Mouse (Mus musculus) MEL (cell line): ENCODE measurements around the gene Slc17a5.

Source experiments
- CHD1 ChIP-seq: IDR thresholded peaks from 2 replicates; pipeline ENCODE4 v1.6.1; 2012; ENCODE audit warnings: low read depth, mild to moderate bottlenecking, inconsistent platforms, low read length, improper control_type of control experiment
- CTCF ChIP-seq, 3 experiments: IDR thresholded peaks in 2 of 3; conservative IDR thresholded peaks in 1 of 3; 2 replicates each; pipeline ENCODE4 v1.5.1; 2011 to 2012; ENCODE audit warnings: low read length in 3 of 3, low read depth in 2 of 3, mild to moderate bottlenecking in 2 of 3, improper control_type of control experiment in 1 of 3, inconsistent platforms in 1 of 3, mixed read lengths in 1 of 3, moderate library complexity in 1 of 3; ENCODE audit not compliant: control insufficient read depth in 1 of 3, insufficient read depth in 1 of 3, poor library complexity in 1 of 3, severe bottlenecking in 1 of 3
- E2F4 ChIP-seq: IDR thresholded peaks from 2 replicates; pipeline ENCODE4 v1.6.1; 2011; ENCODE audit warnings: low read depth, low read length, improper control_type of control experiment, borderline replicate concordance
- ELF1 ChIP-seq: IDR thresholded peaks from 2 replicates; pipeline ENCODE4 v1.6.1; 2014; ENCODE audit warnings: low read depth, mild to moderate bottlenecking, inconsistent platforms, low read length, improper control_type of control experiment, moderate library complexity
- GATA1 ChIP-seq: IDR thresholded peaks from 2 replicates; pipeline ENCODE4 v1.6.1; 2011; ENCODE audit warnings: low read depth, low read length, improper control_type of control experiment
- MAX ChIP-seq: IDR thresholded peaks from 2 replicates; pipeline ENCODE4 v1.6.1; 2011; ENCODE audit warnings: low read length, improper control_type of control experiment
- POLR2AphosphoS2 ChIP-seq: IDR thresholded peaks from 2 replicates; pipeline ENCODE4 v1.6.1; 2011; ENCODE audit warnings: low read length, improper control_type of control experiment

GRCm38 (mm10) chr9:78619285-78619684 lies 31.4 kb upstream of the Slc17a5 start:
- TF ChIP-seq MAX (no peak), GATA1 (no peak), CTCF (IDR thresholded peaks at IDR 0.05 in 2 of 3, conservative IDR thresholded peaks at IDR 0.05 in 1 of 3; ENCODE audit: control insufficient read depth in 1 of 3, insufficient read depth in 1 of 3, low read depth in 2 of 3, low read length in 3 of 3, poor library complexity in 1 of 3, severe bottlenecking in 1 of 3) (no peak), E2F4 (no peak), CHD1 (no peak), POLR2AphosphoS2 (no peak), ELF1 (no peak)
